12 mouse cellular contexts compared by ENCODE assay signal in the genomic region with DNA sequence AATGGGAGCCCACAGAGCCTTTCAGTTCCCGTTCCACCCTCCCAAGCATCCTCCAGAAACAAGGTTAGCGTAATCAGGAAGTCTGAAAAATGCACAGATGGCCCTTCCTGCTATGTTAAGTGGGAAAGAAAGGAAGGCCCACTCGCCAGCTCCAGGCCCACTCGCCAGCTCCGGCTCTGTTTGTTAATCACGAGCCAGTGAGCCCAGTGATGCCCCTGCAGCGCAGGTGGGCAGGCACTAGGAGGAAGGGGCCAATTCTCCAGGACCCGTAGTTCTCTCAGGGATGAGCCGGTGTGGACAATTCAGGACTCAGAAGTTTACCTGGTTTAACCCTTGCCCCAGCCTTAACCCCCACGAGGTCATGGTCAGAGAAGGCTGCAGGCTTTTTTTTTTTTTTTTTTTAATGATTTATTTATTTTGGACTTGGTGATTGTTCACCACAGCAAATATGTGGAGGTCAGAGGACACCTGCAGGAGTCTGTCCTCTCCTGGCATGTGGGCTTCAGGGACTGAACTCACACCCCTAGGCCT. TPM values are rescaled to one million over a fixed set of nuclear protein-coding genes. Genes with fewer than 3 reads are reported as not detected.
DNase-seq lines count a peak whose midpoint lies in the region; ATAC-seq lines count a peak whose summit lies in the region.
"Had no signal": no experiment of that assay in that cellular context is flagged by ENCODE, and none has a peak within 500 bp of the region (broad histone marks: within the 10 kb centered on the region; RNA-seq: fewer than 3 reads in every experiment).

No protein-coding gene starts in this region.

- H3K9me3 ChIP-seq in intestine, embryonic 14.5 days (ENCODE audit: control insufficient read depth, low read length), result no peaks in the 10 kb centered on the region
- H3K9me3 ChIP-seq in intestine, embryonic 15.5 days, result no peaks in the 10 kb centered on the region
- no peaks in the 10 kb centered on the region for H3K9me3 ChIP-seq in liver, embryonic 12.5 days (replicated peaks)
- H3K9me3 ChIP-seq in hindbrain, embryonic 12.5 days (replicated peaks), result no peaks in the 10 kb centered on the region
- H3K9me3 ChIP-seq: heart, embryonic 15.5 days had no signal

- DNase-seq in intestine, embryonic 14.5 days (ENCODE audit: low spot score), result no peak
- DNase-seq in cerebellum, adult 11-12 months, result peak; percentile 79
- DNase-seq in kidney, adult 8-10 months, result peak; percentile 71 to 77
- DNase-seq in ovary, adult 18-20 months (ENCODE audit: low spot score), result no peak
- no peak for DNase-seq in urinary bladder, postnatal 4 days (ENCODE audit: low spot score in 2 of 2)
- DNase-seq: adrenal gland, postnatal 10 days; thymus, postnatal 25 days had no signal

- H3K27me3 ChIP-seq in intestine, embryonic 14.5 days (replicated peaks; ENCODE audit: control insufficient read depth, insufficient read depth, low read length), result peaks cover 6% of the 10 kb centered on the region; the same call in 1 of the 2 replicates
- H3K27me3 ChIP-seq in intestine, embryonic 15.5 days (replicated peaks), result 0 out of 2 replicates have a peak, but pooled peaks cover 3% of the 10 kb centered on the region
- H3K27me3 ChIP-seq in liver, embryonic 12.5 days (replicated peaks), result peaks cover 8% of the 10 kb centered on the region
- H3K27me3 ChIP-seq in hindbrain, embryonic 12.5 days, result peaks cover 17% of the 10 kb centered on the region

- WGBS in intestine, embryonic 14.5 days, result 53% methylated on average over 10 of the region's 10 CpGs
- WGBS in intestine, embryonic 15.5 days, result 50% methylated on average over 10 of the region's 10 CpGs
- 77% methylated on average over 10 of the region's 10 CpGs for WGBS in liver, embryonic 12.5 days (ENCODE audit: insufficient replicate concordance)
- WGBS in hindbrain, embryonic 12.5 days, result 71% methylated on average over 10 of the region's 10 CpGs

- H3K27ac ChIP-seq in intestine, embryonic 14.5 days (ENCODE audit: low read depth), result no peak overlapping the region
- no peak overlapping the region for H3K27ac ChIP-seq in intestine, embryonic 15.5 days
- H3K27ac ChIP-seq in liver, embryonic 12.5 days, result peak overlapping the region; percentile 63
- H3K27ac ChIP-seq in hindbrain, embryonic 12.5 days, result no peak overlapping the region
- H3K27ac ChIP-seq: heart, embryonic 15.5 days had no signal

- H3K4me2 ChIP-seq in intestine, embryonic 14.5 days (ENCODE audit: low read length), result no peak overlapping the region
- no peak overlapping the region for H3K4me2 ChIP-seq in intestine, embryonic 15.5 days (replicated peaks)
- H3K4me2 ChIP-seq in liver, embryonic 12.5 days, result no peak overlapping the region
- no peak overlapping the region for H3K4me2 ChIP-seq in hindbrain, embryonic 12.5 days (replicated peaks)
- H3K4me2 ChIP-seq: heart, embryonic 15.5 days had no signal

- ATAC-seq in intestine, embryonic 14.5 days (replicated peaks; ENCODE audit: low FRiP score, low TSS enrichment, low read depth), result 0 out of 2 replicates have a peak, but pooled peaks have one; percentile 36
- ATAC-seq in intestine, embryonic 15.5 days, result no peak
- no peak for ATAC-seq in liver, embryonic 12.5 days
- no peak for ATAC-seq in hindbrain, embryonic 12.5 days (ENCODE audit: low FRiP score)
- ATAC-seq: inflammation-experienced regulatory T-cells, adult 6 months had no signal

- no peak overlapping the region for H3K4me3 ChIP-seq in intestine, embryonic 14.5 days (ENCODE audit: low read depth, low read length)
- H3K4me3 ChIP-seq in intestine, embryonic 15.5 days (replicated peaks), result no peak overlapping the region
- no peak overlapping the region for H3K4me3 ChIP-seq in liver, embryonic 12.5 days
- no peak overlapping the region for H3K4me3 ChIP-seq in hindbrain, embryonic 12.5 days
- H3K4me3 ChIP-seq: heart, embryonic 15.5 days had no signal

- no peaks in the 10 kb centered on the region for H3K4me1 ChIP-seq in intestine, embryonic 14.5 days (replicated peaks; ENCODE audit: control insufficient read depth, insufficient read depth, low read length)
- H3K4me1 ChIP-seq in intestine, embryonic 15.5 days (replicated peaks), result no peaks in the 10 kb centered on the region
- peaks cover 84% of the 10 kb centered on the region for H3K4me1 ChIP-seq in liver, embryonic 12.5 days
- H3K4me1 ChIP-seq in hindbrain, embryonic 12.5 days, result no peaks in the 10 kb centered on the region

- H3K36me3 ChIP-seq in intestine, embryonic 14.5 days (ENCODE audit: control insufficient read depth, insufficient read depth, low read length), result no peaks in the 10 kb centered on the region
- H3K36me3 ChIP-seq in intestine, embryonic 15.5 days, result no peaks in the 10 kb centered on the region
- no peaks in the 10 kb centered on the region for H3K36me3 ChIP-seq in liver, embryonic 12.5 days
- H3K36me3 ChIP-seq in hindbrain, embryonic 12.5 days, result no peaks in the 10 kb centered on the region
- H3K36me3 ChIP-seq: heart, embryonic 15.5 days had no signal

- no peak overlapping the region for H3K9ac ChIP-seq in intestine, embryonic 14.5 days (ENCODE audit: low read length)
- no peak overlapping the region for H3K9ac ChIP-seq in intestine, embryonic 15.5 days
- no peak overlapping the region for H3K9ac ChIP-seq in liver, embryonic 12.5 days
- no peak overlapping the region for H3K9ac ChIP-seq in hindbrain, embryonic 12.5 days
- H3K9ac ChIP-seq: heart, embryonic 15.5 days had no signal

RNA-seq across cellular contexts. Expression of a gene that starts 7.2 kb away (rescaled TPM):
- 0.05 and 0.11 TPM in 2 replicates for polyA plus RNA-seq in intestine, embryonic 14.5 days (2014; fragmentation: Nextera tagmentation; extraction: Ambion mirVana)
- polyA plus RNA-seq in intestine, embryonic 15.5 days (2015; fragmentation: Nextera tagmentation; extraction: Ambion mirVana), result 0.82 and 1.0 TPM in 2 replicates
- polyA plus RNA-seq in liver, embryonic 12.5 days (2016; fragmentation: Nextera tagmentation; extraction: Ambion mirVana), result 14.2 and 14.3 TPM in 2 replicates
- 1.2 TPM in 2 replicates for polyA plus RNA-seq in hindbrain, embryonic 12.5 days (2016; fragmentation: Nextera tagmentation; extraction: Ambion mirVana)
- polyA plus RNA-seq: inflammation-experienced regulatory T-cells, adult 6 months had no signal

RNA-seq across cellular contexts. Expression of a gene that starts 40.4 kb away (rescaled TPM):
- 129 and 135 TPM in 2 replicates for polyA plus RNA-seq in intestine, embryonic 14.5 days (2014; fragmentation: Nextera tagmentation; extraction: Ambion mirVana)
- 116 and 164 TPM in 2 replicates for polyA plus RNA-seq in intestine, embryonic 15.5 days (2015; fragmentation: Nextera tagmentation; extraction: Ambion mirVana)
- polyA plus RNA-seq in liver, embryonic 12.5 days (2016; fragmentation: Nextera tagmentation; extraction: Ambion mirVana), result 95.2 and 98.9 TPM in 2 replicates
- polyA plus RNA-seq in hindbrain, embryonic 12.5 days (2016; fragmentation: Nextera tagmentation; extraction: Ambion mirVana), result 159 and 182 TPM in 2 replicates

Comparison
In these comparisons a context has a peak if more than half of its experiments do, and no peak if none do; other contexts are left out.
1. DNase-seq: peak in cerebellum, adult 11-12 months (single experiment) and kidney, adult 8-10 months (2 of 2); none in intestine, embryonic 14.5 days (single experiment), ovary, adult 18-20 months (single experiment) and urinary bladder, postnatal 4 days (0 of 2).